Mouse (Mus musculus): ENCODE data around the gene Gm12184.

DNA sequence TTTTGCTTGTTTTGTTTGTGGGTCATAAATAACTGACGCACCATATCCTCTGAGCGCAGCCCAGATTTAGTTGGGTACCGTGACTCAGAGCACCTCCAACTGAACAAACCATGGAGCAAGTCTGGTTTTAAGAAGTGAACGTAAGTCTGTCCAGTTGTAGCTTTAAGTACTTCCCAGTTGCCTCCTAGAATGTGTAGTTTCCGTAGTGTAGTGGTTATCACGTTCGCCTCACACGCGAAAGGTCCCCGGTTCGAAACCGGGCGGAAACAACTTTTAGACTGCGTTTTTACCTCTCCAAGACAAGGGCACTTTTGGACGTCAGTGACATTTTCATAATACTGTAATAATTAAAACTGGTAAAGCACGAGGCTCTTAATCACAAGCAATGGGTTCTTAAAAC lies 8.1 kb downstream of the Gm12184 start:
- TF ChIP-seq GATA1 (IDR thresholded peaks at IDR 0.05; ENCODE audit: low read length) (no peak), TAL1 (IDR thresholded peaks at IDR 0.05; ENCODE audit: low read length) (no peak)
